Mouse (Mus musculus) liver, adult 2 months (tissue): ENCODE results near the gene Tinagl1. TPM values are rescaled to one million over a fixed set of nuclear protein-coding genes. Genes with fewer than 3 reads are reported as not detected.

Source experiments
- DNase-seq: peaks from one replicate; pipeline ENCODE4 v3.0.0-alpha.2; 2011; ENCODE audit warnings: low read depth, low spot score; ENCODE audit errors: extremely low read depth
- H3K27ac ChIP-seq: fragments of 200-500 bp; replicated peaks from 2 replicates; pipeline ENCODE4 v1.5.1; 2012; ENCODE audit warnings: low read depth, mild to moderate bottlenecking, control low read depth, inconsistent platforms, low read length; ENCODE audit not compliant: insufficient read depth
- H3K27me3 ChIP-seq: fragments of 200-500 bp; 2 replicates; pipeline ENCODE4 v1.6.1; 2012; ENCODE audit warnings: mild to moderate bottlenecking, moderate library complexity, low read length, inconsistent platforms; ENCODE audit not compliant: control insufficient read depth, insufficient read depth
- H3K36me3 ChIP-seq: fragments of 200-500 bp; 2 replicates; pipeline ENCODE4 v1.6.1; 2012; ENCODE audit warnings: low read length, inconsistent platforms; ENCODE audit not compliant: control insufficient read depth, insufficient read depth
- H3K4me1 ChIP-seq: fragments of 200-500 bp; 2 replicates; pipeline ENCODE4 v1.6.1; 2011; ENCODE audit warnings: low read length; ENCODE audit not compliant: control insufficient read depth, insufficient read depth
- H3K4me3 ChIP-seq: fragments of 200-500 bp; 2 replicates; pipeline ENCODE4 v1.5.1; 2011; ENCODE audit warnings: low read depth, mild to moderate bottlenecking, control low read depth, low read length, moderate library complexity; ENCODE audit not compliant: insufficient read depth
- H3K79me2 ChIP-seq: fragments of 200-500 bp; 2 replicates; pipeline ENCODE4 v1.6.1; 2012; ENCODE audit warnings: inconsistent platforms, mild to moderate bottlenecking, low read length, moderate library complexity; ENCODE audit not compliant: control insufficient read depth, insufficient read depth
- H3K9ac ChIP-seq: fragments of 200-500 bp; 2 replicates; pipeline ENCODE4 v1.6.1; 2012; ENCODE audit warnings: low read depth, mild to moderate bottlenecking, control low read depth, inconsistent platforms, low read length
- CTCF ChIP-seq: fragments of 200-500 bp; IDR thresholded peaks from 2 replicates; pipeline ENCODE4 v1.5.1; 2011; ENCODE audit warnings: low read depth, low read length, control low read depth
- POLR2A ChIP-seq: fragments of 200-500 bp; IDR thresholded peaks from 2 replicates; pipeline ENCODE4 v1.6.1; 2011; ENCODE audit warnings: low read length, control low read depth; ENCODE audit not compliant: insufficient read depth; ENCODE audit errors: extremely low read depth
- WGBS: fragments of 180-500 bp; shearing (Covaris S2); methylation state at CpG from one replicate; pipeline ENCODE4 v1.1.7; 2018; 5-methylcytosine and 5-hydroxymethylcytosine counted together
- polyA plus RNA-seq: library from polyadenylated mRNA; depleted of rRNA; stranded (reverse); fragments of >200 nt; gene quantifications from 2 replicates; pipeline ENCODE4 v1.2.3, GENCODE M21; 2012
- total RNA-seq: library from RNA; depleted of rRNA; stranded (reverse); fragments of >200 nt; gene quantifications from 2 replicates; pipeline ENCODE4 v1.2.3, GENCODE M21; 2014

The Tinagl1 gene
- total and polyA plus RNA-seq, 2 experiments: 13.3 to 35.3 TPM

GRCm38 (mm10) chr4:130183023-130183422 is 8.1 kb upstream of the Tinagl1 start:
- WGBS: 83% methylated on average over 13 of the region's 13 CpGs

DNA sequence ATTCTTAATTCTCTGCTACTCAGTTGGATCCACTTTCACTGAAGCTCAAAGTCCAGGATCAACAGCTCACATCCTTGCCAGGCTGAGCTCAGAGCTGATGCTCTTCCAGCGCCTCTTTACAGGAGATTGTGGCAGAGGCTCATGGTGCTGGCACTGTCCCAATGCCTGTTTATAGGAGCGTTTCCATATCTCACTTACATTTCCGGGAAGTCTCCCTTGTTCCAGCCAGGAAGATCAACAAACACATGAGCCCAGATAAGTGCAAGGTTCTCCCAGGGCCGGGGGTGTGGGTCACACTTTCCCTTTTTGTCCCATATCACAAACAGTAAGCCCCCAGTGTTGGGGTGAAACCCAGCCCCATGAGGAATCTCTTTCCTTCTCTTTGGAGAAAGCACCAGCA is 7.0 kb upstream of the Tinagl1 start:
- Histone ChIP-seq H3K27ac (peak overlapping the region; percentile 63), H3K4me1 (peaks cover 3% of the 10 kb centered on the region), H3K4me3 (no peak overlapping the region), H3K27me3 (no peaks in the 10 kb centered on the region), H3K36me3 (no peaks in the 10 kb centered on the region), H3K9ac (no peak overlapping the region), H3K79me2 (no peaks in the 10 kb centered on the region)
- WGBS: 9% methylated on average over 4 of the region's 4 CpGs
- peak; percentile 36 for DNase-seq
- TF ChIP-seq POLR2A: no peak

More at GRCm38 (mm10) chr4:130183023-130183422, 8.1 kb upstream of the Tinagl1 start:
- H3K27ac ChIP-seq: no peak overlapping the region
- H3K9ac ChIP-seq: no peak overlapping the region
- H3K27me3 ChIP-seq: no peaks in the 10 kb centered on the region
- H3K79me2 ChIP-seq: no peaks in the 10 kb centered on the region
- H3K4me1 ChIP-seq: peaks cover 3% of the 10 kb centered on the region
- no peak for TF ChIP-seq POLR2A
- no peak for TF ChIP-seq CTCF
- H3K36me3 ChIP-seq: no peaks in the 10 kb centered on the region
- DNase-seq: no peak
- H3K4me3 ChIP-seq: no peak overlapping the region

GRCm38 (mm10) chr4:130180909-130181602 is 6.1 kb upstream of the Tinagl1 start:
- Histone ChIP-seq H3K27ac (peak overlapping the region; percentile 63), H3K9ac (no peak overlapping the region), H3K36me3 (no peaks in the 10 kb centered on the region), H3K4me1 (peaks cover 5% of the 10 kb centered on the region), H3K4me3 (no peak overlapping the region), H3K79me2 (no peaks in the 10 kb centered on the region), H3K27me3 (no peaks in the 10 kb centered on the region)
- TF ChIP-seq POLR2A (no peak), CTCF (no peak)
- no peak for DNase-seq
- 71% methylated on average over 7 of the region's 7 CpGs for WGBS

DNA sequence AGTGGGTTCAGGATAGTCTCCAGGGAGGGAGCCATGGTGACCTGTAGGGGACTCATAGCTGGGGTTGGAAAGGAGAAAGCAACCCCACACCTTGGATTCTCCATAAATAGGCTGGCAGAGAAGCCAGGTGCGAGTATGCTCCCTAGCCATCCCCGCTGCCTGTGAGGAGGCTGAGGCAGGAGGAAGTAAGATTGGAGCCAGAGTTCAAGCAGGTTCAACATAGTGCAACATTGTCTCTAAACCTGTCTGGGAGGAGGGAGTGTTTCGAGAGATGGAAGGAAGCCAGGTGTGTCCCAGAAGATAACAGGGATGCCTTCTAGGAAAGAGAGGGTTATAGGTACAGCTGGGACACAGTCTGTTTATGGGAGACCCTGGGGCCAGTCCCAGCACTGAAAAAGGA is 5.0 kb upstream of the Tinagl1 start:
- Histone ChIP-seq H3K4me3 (no peak overlapping the region), H3K9ac (no peak overlapping the region), H3K4me1 (peaks cover 5% of the 10 kb centered on the region), H3K27ac (no peak overlapping the region), H3K36me3 (no peaks in the 10 kb centered on the region), H3K27me3 (no peaks in the 10 kb centered on the region), H3K79me2 (no peaks in the 10 kb centered on the region)
- WGBS: 79% methylated on average over 3 of the region's 3 CpGs
- TF ChIP-seq POLR2A (no peak), CTCF (no peak)
- no peak for DNase-seq

DNA sequence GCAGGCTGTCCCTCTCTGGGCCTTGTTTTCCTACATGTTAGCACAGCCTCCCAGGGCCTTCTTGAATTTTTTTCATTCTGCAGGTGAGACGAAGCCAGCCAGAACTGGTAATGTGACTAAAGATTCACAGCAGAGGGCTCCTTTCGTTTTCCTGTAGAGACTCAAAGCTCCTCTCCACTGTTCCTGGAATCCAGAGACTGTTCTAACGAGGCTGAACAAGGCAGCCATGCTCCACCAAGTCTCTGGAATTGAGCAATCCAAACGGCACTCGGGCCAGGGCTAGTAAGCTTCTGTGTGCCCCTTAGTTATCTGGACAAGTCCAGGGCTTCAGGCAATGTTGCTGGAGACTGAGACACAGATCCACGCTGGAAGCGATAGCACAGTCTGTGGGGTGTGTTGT is 2.6 kb upstream of the Tinagl1 start:
- DNase-seq: no peak
- peak overlapping the region; percentile 48 for H3K27ac ChIP-seq
- 51% methylated on average over 7 of the region's 7 CpGs for WGBS

DNA sequence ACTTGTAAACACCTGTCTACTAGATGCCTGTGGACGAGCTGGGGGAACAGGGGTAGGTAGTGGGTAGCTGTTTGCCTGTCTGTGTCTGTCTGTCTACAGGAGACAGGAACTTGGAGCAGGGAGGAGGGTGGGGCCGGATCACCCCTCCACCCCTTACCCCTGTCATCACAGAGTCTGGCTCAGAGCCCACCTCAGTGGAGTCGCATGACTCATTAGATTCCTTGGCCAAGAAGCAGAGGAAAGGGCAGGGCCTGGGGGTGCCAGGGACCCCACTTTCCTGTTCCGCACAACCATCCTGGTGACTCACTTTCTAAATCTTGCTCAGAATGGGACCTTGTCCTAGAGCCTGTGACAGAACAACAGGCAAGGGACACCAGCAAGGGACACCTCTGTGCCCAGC is 2.2 kb upstream of the Tinagl1 start:
- Histone ChIP-seq H3K36me3 (no peaks in the 10 kb centered on the region), H3K27me3 (no peaks in the 10 kb centered on the region)

More for the DNA sequence above, 2.6 kb upstream of the Tinagl1 start:
- Histone ChIP-seq H3K4me1 (peaks cover 5% of the 10 kb centered on the region), H3K36me3 (no peaks in the 10 kb centered on the region), H3K9ac (no peak overlapping the region), H3K4me3 (no peak overlapping the region), H3K27me3 (no peaks in the 10 kb centered on the region), H3K79me2 (no peaks in the 10 kb centered on the region)
- TF ChIP-seq CTCF (no peak), POLR2A (no peak)

More for the DNA sequence above, 2.2 kb upstream of the Tinagl1 start:
- Histone ChIP-seq H3K27ac (peak overlapping the region; percentile 48), H3K79me2 (no peaks in the 10 kb centered on the region), H3K4me3 (no peak overlapping the region), H3K4me1 (peaks cover 3% of the 10 kb centered on the region), H3K9ac (no peak overlapping the region)
- 69% methylated on average over 4 of the region's 4 CpGs for WGBS
- TF ChIP-seq CTCF (no peak), POLR2A (no peak)
- DNase-seq: no peak
